Mouse (Mus musculus) liver (tissue): ENCODE measurements around the gene Dgkd.

Source experiments
- DNase-seq: peaks from one replicate; pipeline ENCODE4 v3.0.0-alpha.2; 2020; ENCODE audit warnings: mixed read lengths

The Dgkd gene

DNA sequence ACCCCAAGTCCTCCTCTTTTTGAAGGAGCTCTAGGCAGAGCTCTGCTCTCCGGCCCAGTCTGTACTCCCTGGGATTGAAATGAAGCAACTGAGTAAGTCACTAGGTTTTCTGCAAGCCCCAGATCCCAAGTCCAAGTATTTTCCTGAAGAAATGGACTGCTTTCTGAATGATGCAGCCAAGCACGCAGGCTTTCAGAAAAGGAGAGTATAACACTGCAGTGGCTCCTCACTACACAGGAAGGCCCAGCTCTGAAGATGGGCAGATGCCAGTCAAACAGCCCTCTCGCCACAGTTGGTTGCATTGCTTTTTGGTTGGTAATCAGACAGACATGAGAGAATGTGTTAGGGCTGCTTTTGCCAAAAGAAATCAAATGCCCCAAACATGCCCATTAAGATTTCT lies 98.6 kb downstream of the Dgkd start:
- DNase-seq, result no peak

DNA sequence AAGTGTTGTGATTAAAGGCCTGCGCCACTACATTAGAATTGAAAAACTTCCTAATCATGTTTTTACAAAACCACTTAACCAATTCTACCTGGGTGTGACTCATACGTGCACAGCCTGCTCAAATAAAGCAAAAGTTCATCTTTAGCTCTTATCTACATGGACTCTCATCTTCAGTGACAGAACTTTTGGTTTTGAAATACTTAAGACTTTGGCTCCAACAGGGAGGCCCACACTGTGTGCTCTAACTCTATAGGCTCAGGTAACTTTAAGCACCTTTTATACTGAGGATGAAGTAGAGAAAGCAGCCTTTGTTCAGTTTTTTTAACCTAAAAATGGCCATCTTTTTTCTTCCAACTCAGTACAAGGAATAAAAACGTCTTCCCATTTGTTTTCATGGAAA lies 100.0 kb downstream of the Dgkd start:
- no peak for DNase-seq

GRCm38 (mm10) chr1:87958931-87959330 lies 105.8 kb downstream of the Dgkd start:
- no peak for DNase-seq

DNA sequence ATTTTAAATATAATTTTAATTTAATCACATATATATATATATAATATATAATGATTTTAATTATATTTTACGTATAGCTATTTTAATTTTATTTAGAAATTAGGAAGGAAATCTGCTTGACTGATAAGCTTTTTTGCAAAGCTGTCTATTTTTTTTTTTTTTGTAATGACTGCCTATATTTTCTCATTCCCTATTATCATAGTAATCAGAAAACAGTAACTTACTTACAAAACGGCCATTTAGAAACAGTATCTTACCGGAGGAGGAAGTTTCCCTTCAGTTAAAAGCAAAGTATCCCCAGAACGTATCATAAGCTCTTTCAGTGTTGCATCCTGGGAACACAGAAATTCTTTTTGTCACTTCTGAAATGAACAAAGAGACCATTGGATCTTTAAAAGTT lies 106.4 kb downstream of the Dgkd start:
- DNase-seq, result no peak

GRCm38 (mm10) chr1:87959998-87960431 lies 106.9 kb downstream of the Dgkd start:
- DNase-seq, result peak; percentile 63

DNA sequence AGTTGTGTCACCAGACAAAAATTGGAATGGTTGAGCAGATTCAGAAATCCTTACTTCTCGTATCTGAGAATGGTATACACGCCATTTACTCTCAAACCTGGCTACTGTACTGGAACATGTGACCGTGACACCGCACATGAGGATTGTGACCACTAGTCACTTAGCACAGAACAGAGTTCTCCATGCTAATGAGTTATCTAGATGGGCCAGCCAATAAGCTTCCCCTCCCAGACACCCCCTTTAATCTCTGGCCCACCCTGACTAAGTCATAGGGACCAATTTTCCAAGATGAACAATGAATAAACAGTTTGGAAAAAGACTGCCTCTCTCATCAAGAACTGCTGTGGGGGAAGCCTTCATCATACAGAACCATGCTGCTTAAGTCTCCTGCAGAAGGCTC lies 107.7 kb downstream of the Dgkd start:
- DNase-seq, result peak; percentile 54

GRCm38 (mm10) chr1:87961459-87962167 lies 108.5 kb downstream of the Dgkd start:
- peak; percentile 88 for DNase-seq

DNA sequence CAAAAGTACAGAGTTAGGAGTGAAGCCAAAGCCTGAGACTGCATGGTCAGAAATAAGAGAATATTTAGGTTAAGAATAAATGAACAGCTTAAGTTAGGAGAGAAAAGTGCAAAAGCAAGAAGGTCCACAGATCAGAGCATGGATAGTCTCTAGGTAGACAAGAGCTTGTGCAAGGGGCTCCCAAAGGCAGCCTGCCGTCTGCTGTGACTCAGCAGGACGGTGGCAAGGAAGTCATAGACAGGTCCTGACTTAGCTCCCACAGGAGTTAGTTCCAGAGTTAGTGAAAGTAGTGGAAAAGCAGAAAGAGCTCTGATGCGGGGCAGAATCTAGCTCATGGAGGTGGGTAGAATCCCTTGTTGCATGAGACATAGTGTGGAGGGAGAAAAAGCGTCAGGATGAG lies 117.3 kb downstream of the Dgkd start:
- no peak for DNase-seq

GRCm38 (mm10) chr1:87982291-87982690 lies 129.2 kb downstream of the Dgkd start:
- DNase-seq, result no peak

GRCm38 (mm10) chr1:87992716-87993115 lies 139.6 kb downstream of the Dgkd start:
- no peak for DNase-seq
